Mouse (Mus musculus) cerebellum, adult 11-12 months (tissue): ENCODE measurements around the gene Gcnt4.
"Not testable (repeated sequence)": the region's sequence is repeated elsewhere in the genome, so short reads cannot be mapped to it uniquely, and the experiment has no call there.

Source experiments
- DNase-seq: peaks from one replicate; pipeline ENCODE4 v3.0.0; 2022

Gene Gcnt4

GRCm38 (mm10) chr13:96923999-96924961 lies at the start of gene Gcnt4:
TSS of gene Gcnt4 (plus strand) at chr13:96924689.
- DNase-seq = no peak

DNA sequence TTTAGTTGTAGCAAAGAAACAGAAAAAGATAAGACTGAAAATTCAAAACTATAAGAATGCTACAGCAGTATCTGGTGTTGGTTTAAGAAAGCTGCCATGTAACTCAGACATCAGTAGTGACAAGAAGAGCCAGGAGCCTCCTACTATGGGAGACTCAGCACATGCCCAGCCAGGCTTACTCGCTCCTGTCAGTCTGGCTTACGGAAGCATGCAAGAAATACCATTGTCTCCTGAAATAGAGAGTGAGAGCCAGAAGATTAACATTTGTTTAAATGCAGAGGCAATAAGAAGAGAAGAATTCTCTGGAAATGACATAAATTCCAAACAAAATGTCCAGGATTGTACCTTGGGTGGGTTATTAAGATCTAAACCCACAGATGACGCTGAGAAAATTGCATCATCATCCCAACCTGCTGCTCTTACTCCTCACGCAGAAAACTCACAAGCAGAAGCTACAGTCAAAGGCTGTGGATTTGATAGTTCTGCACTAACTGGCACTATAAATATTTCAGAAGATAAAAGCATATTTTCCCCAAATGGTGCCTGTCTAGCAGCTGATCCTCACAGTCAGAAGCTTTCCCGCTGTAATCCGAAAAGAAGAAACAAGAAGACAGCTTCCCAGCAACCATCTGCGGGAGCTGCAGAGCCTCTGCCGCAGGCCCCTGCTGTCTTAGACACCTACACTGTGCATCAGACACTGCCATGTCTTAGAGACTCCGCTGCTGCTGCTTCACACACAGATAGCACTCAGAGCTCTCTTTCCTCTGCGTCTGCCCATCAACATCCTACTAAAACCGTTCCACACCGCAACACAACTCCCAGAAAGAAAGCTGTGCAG lies 46.0 kb upstream of the Gcnt4 start:
- DNase-seq = no peak

DNA sequence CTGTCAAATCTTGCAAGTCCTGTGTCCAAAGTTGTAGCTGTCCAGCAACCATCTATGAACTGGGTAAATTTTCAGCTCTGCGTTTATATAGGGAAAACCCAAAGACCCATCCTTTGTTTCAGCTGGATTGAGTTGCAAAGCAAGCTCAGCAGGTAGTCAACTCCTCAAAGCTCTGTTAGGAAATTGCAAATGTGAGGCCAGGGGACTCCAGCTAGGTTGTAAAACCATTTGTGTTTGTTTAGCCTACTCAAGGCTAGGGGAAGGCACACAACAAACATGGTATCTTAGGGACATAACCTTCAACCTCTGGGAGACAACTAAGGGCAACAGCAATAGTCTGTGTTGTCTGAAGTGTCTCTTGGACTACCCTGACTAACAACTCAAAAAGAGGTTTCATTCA lies 40.0 kb upstream of the Gcnt4 start:
- DNase-seq = no peak

DNA sequence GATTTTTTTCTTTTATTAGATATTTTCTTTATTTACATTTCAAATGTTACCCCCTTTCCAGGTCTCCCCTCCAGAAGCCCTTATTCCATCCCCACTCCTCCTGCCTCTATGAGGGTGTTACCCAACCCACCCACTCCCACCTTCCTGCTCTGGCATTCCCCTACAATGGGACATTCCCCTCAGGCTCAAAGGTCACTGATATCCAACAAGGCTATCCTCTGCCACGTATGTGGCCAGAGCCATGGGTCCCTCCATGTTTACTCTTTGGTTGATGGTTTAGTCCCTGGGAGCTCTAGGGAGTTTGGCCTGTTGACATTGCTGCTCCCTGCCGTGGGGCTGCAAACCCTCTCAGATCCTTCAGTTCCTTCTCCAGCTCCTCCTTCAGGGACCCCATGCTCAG lies 34.5 kb upstream of the Gcnt4 start:
- DNase-seq = no peak

GRCm38 (mm10) chr13:96895144-96895543 lies 29.3 kb upstream of the Gcnt4 start:
- no peak for DNase-seq

DNA sequence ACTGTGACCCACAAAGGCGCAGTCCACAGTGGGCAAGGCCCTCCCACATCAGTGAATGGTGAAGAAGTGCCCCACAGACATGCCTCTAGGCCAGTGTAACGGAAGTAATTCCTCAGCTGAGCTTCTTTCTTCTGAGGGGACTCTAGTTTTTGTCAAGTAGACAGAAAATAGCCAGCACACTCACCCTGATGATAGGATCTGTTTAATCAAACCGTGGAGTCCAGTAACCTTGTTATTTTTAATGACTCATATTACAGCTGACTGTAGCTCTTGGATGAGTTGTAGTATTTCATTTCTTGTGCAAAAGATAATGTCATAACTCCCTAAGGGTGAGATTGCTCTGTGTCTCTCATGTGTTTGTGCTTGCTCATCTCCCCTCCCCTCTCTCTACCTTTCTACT lies 17.8 kb upstream of the Gcnt4 start:
- DNase-seq = no peak

DNA sequence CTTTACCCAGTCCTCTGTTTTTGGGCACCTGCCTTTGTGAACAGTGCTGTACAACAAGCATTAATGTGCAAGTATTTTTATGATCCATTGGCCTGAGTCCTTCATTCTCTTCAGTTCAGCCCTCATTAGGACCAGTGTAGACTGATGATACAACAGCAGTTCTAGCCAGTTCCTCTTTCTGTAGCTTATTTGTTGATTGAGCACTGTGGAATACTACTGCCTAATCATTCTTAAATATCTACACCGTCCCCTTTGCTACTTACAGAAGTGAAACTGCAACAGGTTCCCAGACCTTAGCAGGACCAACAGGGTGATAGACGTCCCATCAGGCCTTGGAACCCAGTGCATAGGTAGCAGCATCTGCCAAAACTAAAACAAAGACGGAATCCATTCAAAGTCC lies 13.3 kb upstream of the Gcnt4 start:
- no peak for DNase-seq

DNA sequence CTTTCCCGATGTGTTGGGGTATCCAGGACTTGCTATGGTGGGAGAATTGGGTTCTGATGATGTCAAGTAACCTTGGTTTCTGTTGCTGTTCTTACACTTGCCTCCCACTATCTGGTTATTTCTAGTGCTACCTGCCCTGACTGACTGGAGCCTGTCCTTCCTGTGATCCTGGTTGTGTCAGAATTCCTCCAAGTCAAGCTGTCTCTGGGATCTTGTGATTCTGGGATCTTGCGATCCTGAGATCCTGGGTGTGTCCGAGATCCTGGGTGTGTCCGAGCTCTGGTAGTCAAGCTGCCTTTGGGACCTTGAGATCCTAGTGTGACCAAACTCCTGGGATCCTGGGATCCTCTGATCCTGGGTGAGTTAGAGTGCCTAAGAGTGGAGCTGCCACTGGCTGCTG lies 1.4 kb upstream of the Gcnt4 start:
- not testable (repeated sequence) for DNase-seq

- DNase-seq = no peak
Observed at GRCm38 (mm10) chr13:96924985-96925745, 676 bp downstream of the Gcnt4 start.

DNA sequence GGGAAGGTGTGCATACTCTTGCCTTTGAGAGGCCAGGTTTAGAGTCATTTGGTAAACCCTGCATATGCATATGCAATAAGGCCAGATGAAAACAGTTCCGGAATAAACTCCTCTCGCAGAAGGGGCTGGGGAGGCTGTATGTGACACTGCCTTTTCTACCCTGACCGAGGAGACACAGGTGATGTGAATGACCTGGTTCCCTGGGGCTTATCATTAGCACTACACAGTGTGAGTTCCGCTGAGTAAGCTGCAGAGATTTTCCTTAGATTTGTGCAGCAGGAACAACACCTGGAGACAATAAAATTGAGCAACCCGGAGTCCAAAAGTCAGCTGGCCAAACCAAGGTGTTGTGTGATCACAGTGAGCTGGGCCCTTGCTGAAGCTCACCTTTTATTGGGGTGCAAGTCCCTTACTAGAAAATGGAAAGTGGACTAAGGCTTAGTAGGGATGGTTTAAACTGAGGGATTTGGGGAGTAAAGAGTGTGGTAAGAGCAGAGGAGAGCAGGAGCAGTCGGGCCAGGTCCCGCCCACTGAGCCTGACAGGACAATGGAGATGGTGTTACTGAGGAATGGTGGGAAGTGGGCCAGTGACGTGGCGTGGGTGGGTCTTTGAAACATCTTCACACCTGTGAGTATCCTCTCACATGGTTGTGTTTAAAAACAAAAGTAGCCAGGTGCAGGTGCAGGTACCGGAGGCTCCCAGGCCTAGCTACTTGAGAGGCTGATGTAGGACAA lies 1.7 kb downstream of the Gcnt4 start:
- DNase-seq = no peak

GRCm38 (mm10) chr13:96927781-96928180 lies 3.3 kb downstream of the Gcnt4 start:
- DNase-seq = no peak

DNA sequence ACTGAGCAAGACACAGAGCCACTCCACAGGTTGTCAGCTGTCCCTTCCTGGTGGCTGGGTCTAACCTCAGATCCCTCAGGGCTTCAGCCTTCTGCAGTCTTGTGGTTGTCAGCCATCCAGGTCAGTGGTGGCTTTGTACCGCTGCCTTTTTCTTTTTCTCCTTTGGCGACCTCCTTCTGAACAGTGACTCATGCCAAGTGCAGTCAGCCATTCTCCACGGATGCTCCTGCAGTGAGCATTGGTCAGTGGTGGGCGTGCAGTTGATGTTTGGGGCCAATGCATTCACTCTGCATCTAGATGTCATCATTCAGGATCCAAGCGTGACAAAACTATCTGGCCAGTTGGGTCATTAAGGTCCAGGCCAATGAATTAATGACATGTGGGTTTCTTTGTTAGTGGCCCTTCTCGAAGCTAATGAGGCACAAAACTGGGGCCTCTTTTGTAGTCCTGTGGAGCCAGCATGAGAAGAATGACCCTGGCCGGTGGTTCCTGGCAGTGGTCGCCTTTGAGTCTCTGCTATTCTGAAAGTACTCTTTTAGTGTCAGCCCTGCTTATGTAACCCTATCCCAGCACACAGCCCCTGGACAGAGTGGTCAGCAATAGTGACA lies 4.0 kb downstream of the Gcnt4 start:
- DNase-seq = peak; percentile 6

DNA sequence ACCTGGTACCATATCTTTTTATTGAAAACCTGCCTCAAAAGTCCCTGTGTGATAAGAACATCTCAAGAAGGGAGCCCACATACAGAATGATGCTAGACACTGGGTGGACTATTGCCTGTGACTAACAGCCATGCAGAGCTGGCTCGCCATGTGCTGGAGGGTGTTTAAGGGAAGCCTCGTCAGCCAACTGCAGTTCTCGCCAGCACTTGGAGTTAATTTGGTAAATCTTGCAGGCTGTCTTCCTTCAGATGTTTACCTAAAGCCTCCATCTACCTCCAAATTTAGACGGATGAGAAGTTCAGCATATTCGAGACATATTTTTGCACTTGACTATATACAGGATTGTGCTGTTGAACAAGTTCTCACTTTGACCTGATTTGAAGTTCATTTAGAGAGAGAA lies 8.3 kb downstream of the Gcnt4 start:
- no peak for DNase-seq

GRCm38 (mm10) chr13:96933367-96933766 lies 8.9 kb downstream of the Gcnt4 start:
- no peak for DNase-seq

DNA sequence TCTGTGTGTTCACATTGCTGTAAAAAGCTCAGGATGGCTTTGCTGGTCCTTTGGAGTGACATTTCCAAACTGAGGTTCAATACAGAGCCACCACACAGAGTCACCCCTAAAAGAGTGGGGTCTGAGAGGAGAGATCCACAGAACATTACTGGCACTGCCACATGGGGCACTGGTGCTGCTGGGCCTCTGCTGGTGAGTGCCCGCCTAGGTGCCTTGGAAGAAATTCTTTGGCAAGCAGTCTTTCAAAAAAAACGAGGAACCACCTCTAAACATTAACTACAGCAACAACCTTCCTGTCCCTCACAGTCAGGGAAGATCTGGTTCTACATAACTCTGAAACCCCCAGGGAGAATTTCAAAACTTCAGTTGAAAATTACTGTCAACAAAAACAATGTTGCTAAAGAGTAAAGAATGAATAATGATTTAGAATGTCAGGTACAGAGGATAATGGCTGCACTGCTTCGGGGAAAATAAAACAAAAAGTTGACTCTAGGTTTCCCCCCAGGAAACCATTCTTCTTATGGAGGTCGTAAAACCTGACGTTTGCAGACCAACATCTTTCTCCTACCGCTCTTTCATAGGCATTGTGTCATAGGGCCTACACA lies 11.8 kb downstream of the Gcnt4 start:
- no peak for DNase-seq

DNA sequence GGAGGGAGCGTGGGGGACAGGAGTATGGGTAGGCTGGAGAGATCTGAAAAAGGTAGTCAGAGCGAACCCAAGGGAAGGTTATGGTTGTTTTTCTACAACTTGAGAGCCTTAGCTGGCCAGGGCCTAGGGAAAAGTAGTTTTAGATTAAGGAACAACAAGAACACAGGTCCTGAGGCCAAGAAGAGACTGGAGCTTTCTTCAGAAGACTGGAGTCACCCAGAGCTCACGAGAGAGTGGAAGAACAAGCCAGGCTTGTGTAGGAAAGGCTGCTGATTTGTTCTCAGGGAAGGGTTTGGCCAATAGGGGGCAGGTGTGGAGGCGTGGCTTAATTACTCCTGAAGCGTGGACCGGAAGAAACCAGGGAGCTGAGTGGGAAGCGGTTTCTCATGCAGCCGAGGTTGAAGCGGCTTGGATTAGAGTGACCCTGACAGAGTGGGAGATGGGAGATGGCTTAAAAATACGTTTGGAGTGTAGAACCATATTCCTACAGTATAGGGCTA lies 12.6 kb downstream of the Gcnt4 start:
- no peak for DNase-seq

DNA sequence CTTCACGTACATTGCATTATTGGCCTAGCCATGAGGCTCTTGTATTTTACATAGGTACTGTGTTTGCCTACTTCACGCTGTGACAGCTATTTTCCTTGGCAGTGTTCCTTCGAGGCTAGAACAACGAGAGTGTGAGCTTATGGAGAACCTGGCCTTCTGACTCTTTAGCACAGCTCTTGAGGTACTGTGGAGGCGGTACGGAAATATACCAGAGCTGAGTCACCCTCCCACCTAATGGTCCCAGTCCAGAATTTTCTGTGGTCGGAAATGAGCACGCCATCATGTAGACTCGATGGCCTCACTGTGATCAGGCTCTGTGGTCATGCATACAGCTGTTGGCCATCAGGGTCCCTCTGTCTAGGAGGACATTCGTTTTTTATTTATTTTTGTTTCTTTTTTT lies 15.2 kb downstream of the Gcnt4 start:
- DNase-seq = no peak

- DNase-seq = not testable (repeated sequence)
Observed at GRCm38 (mm10) chr13:96941481-96941880, 17.0 kb downstream of the Gcnt4 start.

- no peak for DNase-seq
Observed at GRCm38 (mm10) chr13:96943571-96943970, 19.1 kb downstream of the Gcnt4 start.

DNA sequence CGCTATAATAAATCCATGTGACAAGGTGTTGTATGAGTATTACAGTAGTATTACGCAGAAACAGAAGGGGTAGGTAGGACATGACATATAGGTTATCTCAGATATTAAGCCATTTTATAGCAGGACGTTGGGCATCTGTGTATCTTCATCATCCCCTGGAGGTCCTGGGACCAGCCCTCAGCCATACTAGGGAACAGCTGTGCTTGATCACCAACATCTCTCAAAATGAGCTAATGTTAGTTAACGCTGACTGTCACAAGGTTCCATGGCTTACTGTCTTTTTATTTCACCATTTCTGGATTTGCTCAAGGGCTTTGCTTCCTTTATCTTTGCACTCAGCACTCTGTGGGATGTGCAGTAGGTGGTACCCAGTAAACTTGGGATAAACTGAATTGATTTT lies 21.3 kb downstream of the Gcnt4 start:
- no peak for DNase-seq

DNA sequence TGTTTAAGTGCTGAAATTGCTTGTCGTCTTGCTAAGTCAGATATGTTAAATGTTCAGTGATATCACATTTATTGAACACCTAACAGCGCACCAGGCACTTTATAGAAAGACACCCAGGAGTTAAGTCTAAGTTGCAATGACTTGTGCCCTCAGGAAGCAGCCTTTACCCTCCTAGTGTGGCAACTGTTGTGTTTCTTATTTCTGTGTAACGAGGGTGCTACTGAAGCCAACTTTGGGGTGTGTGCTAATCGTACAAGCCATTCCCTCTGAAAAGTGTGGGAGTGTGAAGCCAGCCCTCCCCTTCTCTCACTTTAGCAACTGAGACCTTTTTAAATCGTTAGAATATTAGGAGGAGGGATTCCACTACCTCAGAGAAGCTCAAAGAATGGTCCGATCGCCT lies 23.2 kb downstream of the Gcnt4 start:
- no peak for DNase-seq
